ENCODE assay signal across 9 mouse cellular contexts in the genomic region with DNA sequence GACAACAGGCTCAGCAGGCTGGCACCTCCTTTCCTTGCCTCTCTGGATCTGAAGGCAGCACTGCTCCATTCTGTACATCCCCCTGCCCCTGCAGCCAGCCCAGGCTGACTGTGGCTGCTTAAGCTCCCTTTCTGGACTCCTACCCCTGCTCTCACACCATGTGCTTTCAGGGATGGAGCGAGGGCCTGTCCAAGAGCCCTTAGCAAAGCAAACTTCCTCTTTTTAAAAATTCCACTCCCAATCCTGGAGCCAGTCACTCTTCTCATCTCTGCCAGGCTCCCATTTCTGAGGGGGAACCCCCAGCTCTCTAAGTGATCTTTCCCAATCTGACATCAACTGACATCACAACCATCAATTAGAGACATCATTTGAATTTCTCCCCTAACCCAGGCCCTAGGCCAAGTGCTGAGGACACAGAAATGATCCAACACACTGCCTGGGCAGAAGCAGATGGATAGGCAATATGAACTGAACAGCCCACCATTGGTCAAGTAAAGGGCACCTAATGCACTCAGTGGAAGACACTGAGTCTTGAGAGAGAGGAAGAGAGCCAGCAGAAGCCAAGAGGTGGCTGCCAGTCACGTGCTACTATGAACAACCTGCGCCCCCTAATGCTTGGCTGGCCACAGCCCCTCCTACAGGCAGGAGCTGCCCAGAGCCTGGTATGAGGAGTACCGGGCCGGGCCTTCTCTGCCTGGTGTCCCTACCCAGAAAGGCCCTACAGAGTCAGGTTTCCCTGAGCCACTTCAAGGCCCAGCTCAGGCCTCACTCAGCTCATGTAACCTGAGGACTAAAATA. TPM values are rescaled to one million over a fixed set of nuclear protein-coding genes. Genes with fewer than 3 reads are reported as not detected.
DNase-seq lines count a peak whose midpoint lies in the region; ATAC-seq lines count a peak whose summit lies in the region.
"Had no signal": no experiment of that assay in that cellular context is flagged by ENCODE, and none has a peak within 500 bp of the region (broad histone marks: within the 10 kb centered on the region; RNA-seq: fewer than 3 reads in every experiment).

No protein-coding gene starts in this region.

- WGBS in embryonic facial prominence, embryonic 12.5 days: 53% methylated on average over 5 of the region's 5 CpGs
- 60% methylated on average over 5 of the region's 5 CpGs for WGBS in embryonic facial prominence, embryonic 10.5 days
- WGBS in midbrain, embryonic 11.5 days: 57% methylated on average over 5 of the region's 5 CpGs
- 68% methylated on average over 5 of the region's 5 CpGs for WGBS in midbrain, embryonic 10.5 days
- WGBS in hindbrain, embryonic 15.5 days: 58% methylated on average over 5 of the region's 5 CpGs

- H3K36me3 ChIP-seq in embryonic facial prominence, embryonic 12.5 days: no peaks in the 10 kb centered on the region
- H3K36me3 ChIP-seq in embryonic facial prominence, embryonic 10.5 days (replicated peaks): no peaks in the 10 kb centered on the region
- H3K36me3 ChIP-seq in midbrain, embryonic 11.5 days (ENCODE audit: control insufficient read depth, insufficient read depth, low read length): no peaks in the 10 kb centered on the region
- H3K36me3 ChIP-seq in midbrain, embryonic 10.5 days: peaks cover 13% of the 10 kb centered on the region; the same call in 1 of the 2 replicates
- peaks cover 9% of the 10 kb centered on the region for H3K36me3 ChIP-seq in hindbrain, embryonic 15.5 days
- no peaks in the 10 kb centered on the region for H3K36me3 ChIP-seq in splenic B cell, adult 2 months (ENCODE audit: control insufficient read depth, insufficient read depth, low read length, poor library complexity, severe bottlenecking)

- no peak overlapping the region for H3K4me3 ChIP-seq in embryonic facial prominence, embryonic 12.5 days
- H3K4me3 ChIP-seq in embryonic facial prominence, embryonic 10.5 days: no peak overlapping the region
- H3K4me3 ChIP-seq in midbrain, embryonic 11.5 days (ENCODE audit: low read depth, low read length): no peak overlapping the region
- no peak overlapping the region for H3K4me3 ChIP-seq in midbrain, embryonic 10.5 days
- H3K4me3 ChIP-seq in hindbrain, embryonic 15.5 days: peak overlapping the region; percentile 54

- H3K4me2 ChIP-seq in embryonic facial prominence, embryonic 12.5 days (replicated peaks): peak overlapping the region; percentile 22; the same call in 1 of the 2 replicates
- no peak overlapping the region; the same call in 1 of the 2 replicates for H3K4me2 ChIP-seq in midbrain, embryonic 11.5 days
- peak overlapping the region; percentile 74 for H3K4me2 ChIP-seq in hindbrain, embryonic 15.5 days

- peaks cover 24% of the 10 kb centered on the region for H3K4me1 ChIP-seq in embryonic facial prominence, embryonic 12.5 days
- H3K4me1 ChIP-seq in embryonic facial prominence, embryonic 10.5 days: peaks cover 38% of the 10 kb centered on the region
- peaks cover 17% of the 10 kb centered on the region for H3K4me1 ChIP-seq in midbrain, embryonic 11.5 days (ENCODE audit: control insufficient read depth, insufficient read depth, low read length)
- H3K4me1 ChIP-seq in midbrain, embryonic 10.5 days: peaks cover 56% of the 10 kb centered on the region
- peaks cover 53% of the 10 kb centered on the region for H3K4me1 ChIP-seq in hindbrain, embryonic 15.5 days (replicated peaks)

- intact Hi-C loops in left cerebral cortex, postnatal 10 days (cut with DNase I): loop anchor here (5.0 to 10.0 kb wide), 3 partner anchors 103 to 376 kb away; no protein-coding TSS in a partner anchor

- H3K9me3 ChIP-seq in embryonic facial prominence, embryonic 12.5 days: no peaks in the 10 kb centered on the region
- H3K9me3 ChIP-seq in embryonic facial prominence, embryonic 10.5 days: no peaks in the 10 kb centered on the region
- H3K9me3 ChIP-seq in midbrain, embryonic 11.5 days (ENCODE audit: control insufficient read depth, low read length): no peaks in the 10 kb centered on the region
- H3K9me3 ChIP-seq in midbrain, embryonic 10.5 days (replicated peaks): no peaks in the 10 kb centered on the region
- no peaks in the 10 kb centered on the region for H3K9me3 ChIP-seq in hindbrain, embryonic 15.5 days

- DNase-seq in embryonic facial prominence, embryonic 10.5 days (ENCODE audit: low spot score): no peak
- no peak for DNase-seq in midbrain, embryonic 11.5 days (ENCODE audit: low spot score, missing footprints)
- no peak for DNase-seq in midbrain, embryonic 10.5 days (ENCODE audit: low spot score)
- DNase-seq in splenic B cell, adult 2 months (ENCODE audit: low read depth, low spot score): peak; percentile 20
- no peak for DNase-seq in left cerebral cortex, postnatal 10 days (ENCODE audit: extremely low spot score in 1 of 2, low spot score in 2 of 2)
- DNase-seq in spleen, adult 18-20 months: no peak

- H3K9ac ChIP-seq in embryonic facial prominence, embryonic 12.5 days: peak overlapping the region; percentile 8; the same call in 1 of the 2 replicates
- 0 out of 2 replicates have a peak overlapping the region, but pooled peaks have one; percentile 14 for H3K9ac ChIP-seq in midbrain, embryonic 11.5 days (ENCODE audit: low read length)
- peak overlapping the region; percentile 20; the same call in 1 of the 2 replicates for H3K9ac ChIP-seq in hindbrain, embryonic 15.5 days

- no peak overlapping the region for H3K27ac ChIP-seq in embryonic facial prominence, embryonic 12.5 days
- no peak overlapping the region for H3K27ac ChIP-seq in embryonic facial prominence, embryonic 10.5 days (replicated peaks)
- H3K27ac ChIP-seq in midbrain, embryonic 11.5 days (ENCODE audit: low read depth, low read length): no peak overlapping the region
- H3K27ac ChIP-seq in midbrain, embryonic 10.5 days (replicated peaks): no peak overlapping the region
- H3K27ac ChIP-seq in hindbrain, embryonic 15.5 days (replicated peaks): no peak overlapping the region

- peaks cover 21% of the 10 kb centered on the region for H3K27me3 ChIP-seq in embryonic facial prominence, embryonic 12.5 days
- H3K27me3 ChIP-seq in embryonic facial prominence, embryonic 10.5 days (replicated peaks; ENCODE audit: low read depth, poor library complexity, severe bottlenecking): peaks cover 32% of the 10 kb centered on the region
- H3K27me3 ChIP-seq in midbrain, embryonic 11.5 days (ENCODE audit: control insufficient read depth, insufficient read depth, low read length): peaks cover 9% of the 10 kb centered on the region; the same call in 1 of the 2 replicates
- H3K27me3 ChIP-seq in midbrain, embryonic 10.5 days (ENCODE audit: low read depth, poor library complexity, severe bottlenecking): peaks cover 22% of the 10 kb centered on the region
- no peaks in the 10 kb centered on the region for H3K27me3 ChIP-seq in hindbrain, embryonic 15.5 days
- H3K27me3 ChIP-seq in splenic B cell, adult 2 months (ENCODE audit: control insufficient read depth, insufficient read depth, low read length, poor library complexity, severe bottlenecking): no peaks in the 10 kb centered on the region

- ATAC-seq in embryonic facial prominence, embryonic 12.5 days (ENCODE audit: insufficient number of reproducible peaks, insufficient read depth, low FRiP score, low TSS enrichment): no peak
- ATAC-seq in midbrain, embryonic 11.5 days (ENCODE audit: low FRiP score): no peak
- no peak for ATAC-seq in hindbrain, embryonic 15.5 days (ENCODE audit: low FRiP score, low read depth)

RNA-seq across cellular contexts. Expression of a gene that starts 3.8 kb away (rescaled TPM):
- 5.1 and 5.2 TPM in 2 replicates for polyA plus RNA-seq in embryonic facial prominence, embryonic 12.5 days (2016; fragmentation: Nextera tagmentation; extraction: Ambion mirVana)
- 3.1 and 3.5 TPM in 2 replicates for polyA plus RNA-seq in embryonic facial prominence, embryonic 10.5 days (2016; fragmentation: Nextera tagmentation; extraction: Ambion mirVana)
- polyA plus RNA-seq in midbrain, embryonic 11.5 days (2014; fragmentation: Nextera tagmentation; extraction: Ambion mirVana): 3.2 and 3.5 TPM in 2 replicates
- polyA plus RNA-seq in midbrain, embryonic 10.5 days (2016; fragmentation: Nextera tagmentation; extraction: Ambion mirVana): 5.2 and 5.5 TPM in 2 replicates
- polyA plus RNA-seq in hindbrain, embryonic 15.5 days (2015; fragmentation: Nextera tagmentation; extraction: Ambion mirVana): 17.3 and 20.3 TPM in 2 replicates
- 10 to 100 TPM; 25.2 to 27.7 TPM for total RNA-seq in left cerebral cortex, postnatal 10 days (2021)

RNA-seq across cellular contexts. Expression of a gene that starts 15.7 kb away (rescaled TPM):
- polyA plus RNA-seq in embryonic facial prominence, embryonic 12.5 days (2016; fragmentation: Nextera tagmentation; extraction: Ambion mirVana): 12.7 and 14.7 TPM in 2 replicates
- polyA plus RNA-seq in embryonic facial prominence, embryonic 10.5 days (2016; fragmentation: Nextera tagmentation; extraction: Ambion mirVana): 16.6 and 17.0 TPM in 2 replicates
- 20.1 and 21.4 TPM in 2 replicates for polyA plus RNA-seq in midbrain, embryonic 11.5 days (2014; fragmentation: Nextera tagmentation; extraction: Ambion mirVana)
- polyA plus RNA-seq in midbrain, embryonic 10.5 days (2016; fragmentation: Nextera tagmentation; extraction: Ambion mirVana): 18.9 and 23.2 TPM in 2 replicates
- polyA plus RNA-seq in hindbrain, embryonic 15.5 days (2015; fragmentation: Nextera tagmentation; extraction: Ambion mirVana): 28.4 and 33.1 TPM in 2 replicates
- total RNA-seq in left cerebral cortex, postnatal 10 days (2021): 10 to 100 TPM; 18.8 to 21.0 TPM

RNA-seq across cellular contexts. Expression of a gene that starts 15.8 kb away (rescaled TPM):
- 0.14 and 0.33 TPM in 2 replicates for polyA plus RNA-seq in embryonic facial prominence, embryonic 12.5 days (2016; fragmentation: Nextera tagmentation; extraction: Ambion mirVana)
- polyA plus RNA-seq in embryonic facial prominence, embryonic 10.5 days (2016; fragmentation: Nextera tagmentation; extraction: Ambion mirVana): 0.61 and 0.97 TPM in 2 replicates
- polyA plus RNA-seq in midbrain, embryonic 11.5 days (2014; fragmentation: Nextera tagmentation; extraction: Ambion mirVana): 0.57 and 0.64 TPM in 2 replicates
- polyA plus RNA-seq in midbrain, embryonic 10.5 days (2016; fragmentation: Nextera tagmentation; extraction: Ambion mirVana): 1.4 and 1.5 TPM in 2 replicates
- 0.43 and 0.53 TPM in 2 replicates for polyA plus RNA-seq in hindbrain, embryonic 15.5 days (2015; fragmentation: Nextera tagmentation; extraction: Ambion mirVana)
- under 1 TPM; 0.62 to 0.65 TPM for total RNA-seq in left cerebral cortex, postnatal 10 days (2021)
- polyA plus RNA-seq: liver, embryonic 16.5 days had no signal

RNA-seq across cellular contexts. Expression of a gene that starts 21.2 kb away (rescaled TPM):
- 34.6 and 36.1 TPM in 2 replicates for polyA plus RNA-seq in embryonic facial prominence, embryonic 12.5 days (2016; fragmentation: Nextera tagmentation; extraction: Ambion mirVana)
- polyA plus RNA-seq in embryonic facial prominence, embryonic 10.5 days (2016; fragmentation: Nextera tagmentation; extraction: Ambion mirVana): 23.7 and 23.9 TPM in 2 replicates
- 28.4 and 30.9 TPM in 2 replicates for polyA plus RNA-seq in midbrain, embryonic 11.5 days (2014; fragmentation: Nextera tagmentation; extraction: Ambion mirVana)
- polyA plus RNA-seq in midbrain, embryonic 10.5 days (2016; fragmentation: Nextera tagmentation; extraction: Ambion mirVana): 24.5 and 28.1 TPM in 2 replicates
- polyA plus RNA-seq in hindbrain, embryonic 15.5 days (2015; fragmentation: Nextera tagmentation; extraction: Ambion mirVana): 27.2 and 28.3 TPM in 2 replicates
- 10 to 100 TPM; 13.0 to 14.5 TPM for total RNA-seq in left cerebral cortex, postnatal 10 days (2021)

RNA-seq across cellular contexts. Expression of a gene that starts 47.0 kb away (rescaled TPM):
- polyA plus RNA-seq in embryonic facial prominence, embryonic 12.5 days (2016; fragmentation: Nextera tagmentation; extraction: Ambion mirVana): 2.1 TPM in 2 replicates
- polyA plus RNA-seq in embryonic facial prominence, embryonic 10.5 days (2016; fragmentation: Nextera tagmentation; extraction: Ambion mirVana): 0.82 and 1.2 TPM in 2 replicates
- 1.5 and 1.6 TPM in 2 replicates for polyA plus RNA-seq in midbrain, embryonic 11.5 days (2014; fragmentation: Nextera tagmentation; extraction: Ambion mirVana)
- 1.4 and 2.2 TPM in 2 replicates for polyA plus RNA-seq in midbrain, embryonic 10.5 days (2016; fragmentation: Nextera tagmentation; extraction: Ambion mirVana)
- 28.7 and 33.1 TPM in 2 replicates for polyA plus RNA-seq in hindbrain, embryonic 15.5 days (2015; fragmentation: Nextera tagmentation; extraction: Ambion mirVana)
- 100 to 1,000 TPM; 125 to 126 TPM for total RNA-seq in left cerebral cortex, postnatal 10 days (2021)
